Mouse (Mus musculus) hindbrain, embryonic 13.5 days (tissue): ENCODE results near the gene Tc2n. TPM values are rescaled to one million over a fixed set of nuclear protein-coding genes. Genes with fewer than 3 reads are reported as not detected.
"Not testable (repeated sequence)": the region's sequence is repeated elsewhere in the genome, so short reads cannot be mapped to it uniquely, and the experiment has no call there.

Experiments
- ATAC-seq: fragments of 200-750 bp; cut with Nextera tagmentation; 2 replicates; pipeline ENCODE4 v1.8.0; 2017; ENCODE audit warnings: moderate TSS enrichment; ENCODE audit not compliant: low FRiP score
- H3K27ac ChIP-seq: fragments of 300-500 bp; sonication (generic); 2 replicates; pipeline ENCODE4 v1.5.1; 2015; ENCODE audit warnings: inconsistent platforms, mild to moderate bottlenecking, moderate library complexity
- H3K27me3 ChIP-seq: fragments of 300-500 bp; sonication (generic); 2 replicates; pipeline ENCODE4 v1.6.1; 2015; ENCODE audit warnings: mild to moderate bottlenecking, inconsistent platforms
- H3K36me3 ChIP-seq: fragments of 300-500 bp; sonication (generic); 2 replicates; pipeline ENCODE4 v1.6.1; 2015; ENCODE audit warnings: mild to moderate bottlenecking, inconsistent platforms
- H3K4me1 ChIP-seq: fragments of 300-500 bp; sonication (generic); replicated peaks from 2 replicates; pipeline ENCODE4 v1.6.1; 2015; ENCODE audit warnings: inconsistent platforms
- H3K4me2 ChIP-seq: fragments of 300-500 bp; sonication (generic); 2 replicates; pipeline ENCODE4 v1.6.1; 2015; ENCODE audit warnings: inconsistent platforms, mild to moderate bottlenecking, moderate library complexity
- H3K4me3 ChIP-seq: fragments of 300-500 bp; sonication (generic); 2 replicates; pipeline ENCODE4 v1.5.1; 2015; ENCODE audit warnings: mild to moderate bottlenecking, inconsistent platforms
- H3K9ac ChIP-seq: fragments of 300-500 bp; sonication (generic); 2 replicates; pipeline ENCODE4 v1.6.1; 2015; ENCODE audit warnings: mild to moderate bottlenecking, inconsistent platforms
- H3K9me3 ChIP-seq: fragments of 300-500 bp; sonication (generic); 2 replicates; pipeline ENCODE4 v1.6.1; 2016; ENCODE audit warnings: inconsistent platforms
- WGBS: fragments of 180-500 bp; shearing (Covaris S2); methylation state at CpG from one replicate; pipeline ENCODE4 v1.1.7; 2015; 5-methylcytosine and 5-hydroxymethylcytosine counted together
- polyA plus RNA-seq: library from polyadenylated mRNA; unstranded; fragments of >200 nt; fragmentation: Nextera tagmentation; extraction: Ambion mirVana; gene quantifications from 2 replicates; pipeline ENCODE4 v1.2.1, GENCODE M21; 2015

The Tc2n gene
- polyA plus RNA-seq, 1 experiment from 2014 or later = 0.40 TPM

DNA sequence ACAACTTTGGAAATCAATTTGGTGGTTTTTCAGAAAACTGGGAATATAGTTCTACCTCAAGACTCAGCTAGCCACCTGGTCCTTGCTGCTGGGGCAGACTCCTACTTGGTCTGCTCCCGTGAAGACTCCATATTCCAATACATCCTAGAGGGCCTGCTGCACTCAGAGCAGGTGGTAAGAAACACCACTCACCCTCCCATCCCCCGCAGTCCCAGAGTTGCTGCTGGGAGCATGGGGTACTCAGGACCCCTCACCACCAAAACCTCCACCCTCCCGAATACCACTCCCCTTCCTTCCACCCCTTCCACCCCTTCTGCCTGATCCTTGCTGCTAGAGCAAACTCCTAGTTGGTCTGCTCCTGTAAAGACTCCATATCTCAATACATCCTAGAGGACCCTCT is 19.1 kb downstream of the Tc2n start:
- no peak overlapping the region for H3K4me2 ChIP-seq

DNA sequence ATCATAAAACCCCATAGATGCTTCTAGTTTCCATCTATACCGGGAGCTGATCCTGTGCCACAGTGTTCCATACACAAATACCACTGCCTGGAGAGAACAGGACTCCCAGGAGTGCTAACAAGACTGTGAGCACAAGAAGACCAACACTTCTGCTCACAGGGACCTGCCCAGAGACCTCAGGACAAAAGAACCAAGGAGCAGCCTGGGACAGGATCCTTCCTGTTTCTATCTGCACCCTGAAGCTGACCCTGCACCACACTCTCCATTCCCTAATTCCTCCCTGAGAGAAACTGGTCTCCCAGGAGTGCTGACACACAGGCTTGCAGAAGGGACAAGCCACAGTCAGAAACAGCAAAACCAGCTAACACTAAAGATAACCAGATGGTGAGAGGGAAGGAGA is 21.8 kb downstream of the Tc2n start:
- H3K4me3 ChIP-seq = no peak overlapping the region
- WGBS = 89% methylated on average over 1 of the region's 1 CpGs
- ATAC-seq = no peak
- H3K9ac ChIP-seq = no peak overlapping the region
- H3K27me3 ChIP-seq = no peaks in the 10 kb centered on the region
- no peaks in the 10 kb centered on the region for H3K9me3 ChIP-seq
- no peaks in the 10 kb centered on the region for H3K4me1 ChIP-seq
- H3K36me3 ChIP-seq = no peaks in the 10 kb centered on the region
- H3K4me2 ChIP-seq = no peak overlapping the region
- no peak overlapping the region for H3K27ac ChIP-seq

More for the DNA sequence above, 19.1 kb downstream of the Tc2n start:
- H3K36me3 ChIP-seq = no peaks in the 10 kb centered on the region
- H3K9me3 ChIP-seq = no peaks in the 10 kb centered on the region
- no peak overlapping the region for H3K27ac ChIP-seq
- no peaks in the 10 kb centered on the region for H3K4me1 ChIP-seq
- 89% methylated on average over 3 of the region's 3 CpGs for WGBS
- no peak overlapping the region for H3K9ac ChIP-seq
- H3K4me3 ChIP-seq = no peak overlapping the region
- H3K27me3 ChIP-seq = no peaks in the 10 kb centered on the region
- ATAC-seq = no peak

- Histone ChIP-seq H3K9me3 (no peaks in the 10 kb centered on the region), H3K9ac (no peak overlapping the region), H3K27me3 (no peaks in the 10 kb centered on the region), H3K4me2 (no peak overlapping the region), H3K4me1 (no peaks in the 10 kb centered on the region), H3K36me3 (no peaks in the 10 kb centered on the region), H3K27ac (no peak overlapping the region), H3K4me3 (no peak overlapping the region)
- no peak for ATAC-seq
- WGBS = 89% methylated on average over 2 of the region's 2 CpGs
Measured at GRCm38 (mm10) chr12:101680538-101680937, 37.8 kb downstream of the Tc2n start.

DNA sequence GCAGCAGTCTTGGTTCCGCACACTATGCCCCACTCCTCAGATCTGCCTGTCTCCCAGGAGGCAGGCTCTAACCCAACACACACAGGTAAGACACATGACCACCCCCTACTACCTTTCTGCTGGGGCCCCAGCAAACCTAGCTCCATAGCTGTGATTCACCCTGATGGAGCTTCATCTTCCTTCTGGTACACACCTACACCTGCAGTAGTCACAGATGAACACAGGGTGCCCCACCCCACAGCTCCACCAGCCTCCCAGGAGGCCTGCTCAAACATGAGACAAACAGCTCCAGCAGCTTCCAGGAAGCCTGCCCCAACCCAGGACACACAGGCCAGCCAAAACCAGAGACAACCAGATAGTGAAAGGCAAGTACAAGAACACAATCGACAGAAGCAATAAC is 50.8 kb downstream of the Tc2n start:
- Histone ChIP-seq H3K27ac (no peak overlapping the region), H3K9ac (no peak overlapping the region), H3K36me3 (no peaks in the 10 kb centered on the region), H3K4me1 (no peaks in the 10 kb centered on the region), H3K9me3 (no peaks in the 10 kb centered on the region), H3K4me2 (no peak overlapping the region), H3K27me3 (no peaks in the 10 kb centered on the region), H3K4me3 (no peak overlapping the region)
- WGBS = 94% methylated on average over 2 of the region's 2 CpGs
- no peak for ATAC-seq

GRCm38 (mm10) chr12:101633137-101633536 is 85.2 kb downstream of the Tc2n start:
- H3K9me3 ChIP-seq = no peaks in the 10 kb centered on the region
- no peaks in the 10 kb centered on the region for H3K36me3 ChIP-seq
- no peak overlapping the region for H3K27ac ChIP-seq
- no peak for ATAC-seq
- H3K4me3 ChIP-seq = no peak overlapping the region
- no peaks in the 10 kb centered on the region for H3K4me1 ChIP-seq
- no peaks in the 10 kb centered on the region for H3K27me3 ChIP-seq
- no peak overlapping the region for H3K4me2 ChIP-seq
- 94% methylated on average over 1 of the region's 1 CpGs for WGBS
- H3K9ac ChIP-seq = no peak overlapping the region

GRCm38 (mm10) chr12:101606622-101607021 is 111.7 kb downstream of the Tc2n start:
- not testable (repeated sequence) for H3K9ac ChIP-seq, ATAC-seq, H3K27ac ChIP-seq, H3K4me1 ChIP-seq, H3K4me3 ChIP-seq, H3K36me3 ChIP-seq, H3K4me2 ChIP-seq, H3K9me3 ChIP-seq, H3K27me3 ChIP-seq

Other genes with a start within 250 kb of the Tc2n start
- 5.6 and 7.6 TPM in 2 replicates for gene Fbln5, start 100.5 kb upstream of the Tc2n start, polyA plus RNA-seq
- 25.3 and 27.2 TPM in 2 replicates for gene Trip11, start 194.7 kb upstream of the Tc2n start, polyA plus RNA-seq
- gene Atxn3, start 239.7 kb upstream of the Tc2n start, polyA plus RNA-seq = 12.5 and 13.7 TPM in 2 replicates